Mouse (Mus musculus): ENCODE data around the gene Trappc2l. TPM values are rescaled to one million over a fixed set of nuclear protein-coding genes. Genes with fewer than 3 reads are reported as not detected.
A peak's percentile ranks its signal among the peaks of the same experiment; 100 is the strongest.
"Not testable (repeated sequence)": the region's sequence is repeated elsewhere in the genome, so short reads cannot be mapped to it uniquely, and the experiment has no call there.

Gene Trappc2l
- polyA plus RNA-seq, 1 experiment from 2014 or later, result 87.9 TPM

- not testable (repeated sequence) for ATAC-seq (replicated peaks); H3K4me2 ChIP-seq (replicated peaks); H3K4me1 ChIP-seq; H3K27ac ChIP-seq (replicated peaks); H3K9ac ChIP-seq (replicated peaks); H3K9me3 ChIP-seq; H3K27me3 ChIP-seq; H3K4me3 ChIP-seq
- peaks cover 44% of the 10 kb centered on the region for H3K36me3 ChIP-seq
- WGBS, result 90% methylated on average over 3 of the region's 3 CpGs
These were observed 20.7 kb downstream of the Trappc2l start for GRCm38 (mm10) chr8:122632134-122632533.

- Histone ChIP-seq H3K27ac (replicated peaks) (no peak overlapping the region), H3K27me3 (no peaks in the 10 kb centered on the region), H3K9ac (replicated peaks) (no peak overlapping the region), H3K36me3 (peaks cover 50% of the 10 kb centered on the region), H3K9me3 (no peaks in the 10 kb centered on the region), H3K4me3 (no peak overlapping the region), H3K4me2 (replicated peaks) (no peak overlapping the region), H3K4me1 (0 out of 2 replicates have a peak, but pooled peaks cover 5% of the 10 kb centered on the region)
- 91% methylated on average over 14 of the region's 14 CpGs for WGBS
- ATAC-seq (replicated peaks), result no peak
These were observed 21.8 kb downstream of the Trappc2l start for GRCm38 (mm10) chr8:122633205-122633604.

- Histone ChIP-seq H3K27ac (replicated peaks) (no peak overlapping the region), H3K36me3 (peaks cover 47% of the 10 kb centered on the region), H3K9ac (replicated peaks) (no peak overlapping the region), H3K4me3 (no peak overlapping the region), H3K4me1 (peaks cover 30% of the 10 kb centered on the region), H3K4me2 (replicated peaks) (no peak overlapping the region), H3K27me3 (no peaks in the 10 kb centered on the region), H3K9me3 (no peaks in the 10 kb centered on the region)
- 82% methylated on average over 14 of the region's 14 CpGs for WGBS
- ATAC-seq (replicated peaks), result no peak
These were observed 24.7 kb downstream of the Trappc2l start for GRCm38 (mm10) chr8:122635878-122636802.

GRCm38 (mm10) chr8:122636803-122637175 is 25.3 kb downstream of the Trappc2l start:
- ATAC-seq (replicated peaks), result no peak
- H3K4me1 ChIP-seq, result peaks cover 36% of the 10 kb centered on the region
- 54% methylated on average over 9 of the region's 9 CpGs for WGBS

GRCm38 (mm10) chr8:122637230-122637629 is 25.8 kb downstream of the Trappc2l start:
- H3K27ac ChIP-seq (replicated peaks), result no peak overlapping the region
- WGBS, result 87% methylated on average over 9 of the region's 9 CpGs
- no peak overlapping the region for H3K4me2 ChIP-seq (replicated peaks)
- no peaks in the 10 kb centered on the region for H3K27me3 ChIP-seq
- peaks cover 37% of the 10 kb centered on the region for H3K4me1 ChIP-seq
- no peaks in the 10 kb centered on the region for H3K9me3 ChIP-seq
- peaks cover 47% of the 10 kb centered on the region for H3K36me3 ChIP-seq
- no peak overlapping the region for H3K9ac ChIP-seq (replicated peaks)
- ATAC-seq (replicated peaks), result no peak
- H3K4me3 ChIP-seq, result no peak overlapping the region

More at GRCm38 (mm10) chr8:122636803-122637175, 25.3 kb downstream of the Trappc2l start:
- H3K36me3 ChIP-seq, result peaks cover 47% of the 10 kb centered on the region
- H3K9me3 ChIP-seq, result no peaks in the 10 kb centered on the region
- H3K27ac ChIP-seq (replicated peaks), result no peak overlapping the region
- H3K4me2 ChIP-seq (replicated peaks), result no peak overlapping the region
- H3K9ac ChIP-seq (replicated peaks), result no peak overlapping the region
- no peaks in the 10 kb centered on the region for H3K27me3 ChIP-seq
- no peak overlapping the region for H3K4me3 ChIP-seq

GRCm38 (mm10) chr8:122638601-122639000 is 27.2 kb downstream of the Trappc2l start:
- H3K4me2 ChIP-seq (replicated peaks), result no peak overlapping the region
- H3K36me3 ChIP-seq, result peaks cover 40% of the 10 kb centered on the region
- H3K9me3 ChIP-seq, result no peaks in the 10 kb centered on the region
- peaks cover 37% of the 10 kb centered on the region for H3K4me1 ChIP-seq
- H3K27me3 ChIP-seq, result no peaks in the 10 kb centered on the region
- no peak for ATAC-seq (replicated peaks)
- H3K9ac ChIP-seq (replicated peaks), result no peak overlapping the region
- no peak overlapping the region for H3K4me3 ChIP-seq
- H3K27ac ChIP-seq (replicated peaks), result 0 out of 2 replicates have a peak overlapping the region, but pooled peaks have one; percentile 36
- WGBS, result 76% methylated on average over 16 of the region's 16 CpGs

- peak; percentile 53 for ATAC-seq (replicated peaks)
- Histone ChIP-seq H3K27ac (replicated peaks) (peak overlapping the region; percentile 36; the same call in 1 of the 2 replicates), H3K36me3 (peaks cover 32% of the 10 kb centered on the region)
These were observed 28.2 kb downstream of the Trappc2l start for GRCm38 (mm10) chr8:122639521-122640248.

GRCm38 (mm10) chr8:122640825-122641224 is 29.4 kb downstream of the Trappc2l start:
- Histone ChIP-seq H3K4me1 (peaks cover 37% of the 10 kb centered on the region), H3K9me3 (no peaks in the 10 kb centered on the region), H3K9ac (replicated peaks) (no peak overlapping the region), H3K27me3 (no peaks in the 10 kb centered on the region), H3K27ac (replicated peaks) (no peak overlapping the region; the same call in 1 of the 2 replicates), H3K36me3 (peaks cover 20% of the 10 kb centered on the region; the same call in 1 of the 2 replicates), H3K4me3 (no peak overlapping the region), H3K4me2 (replicated peaks) (no peak overlapping the region)
- 81% methylated on average over 4 of the region's 4 CpGs for WGBS
- ATAC-seq (replicated peaks), result no peak

More at GRCm38 (mm10) chr8:122639521-122640248, 28.2 kb downstream of the Trappc2l start:
- Histone ChIP-seq H3K9me3 (no peaks in the 10 kb centered on the region), H3K4me3 (no peak overlapping the region), H3K4me2 (replicated peaks) (no peak overlapping the region), H3K9ac (replicated peaks) (no peak overlapping the region), H3K27me3 (no peaks in the 10 kb centered on the region), H3K4me1 (peaks cover 37% of the 10 kb centered on the region)
- WGBS, result 33% methylated on average over 16 of the region's 16 CpGs

GRCm38 (mm10) chr8:122641406-122641805 is 30.0 kb downstream of the Trappc2l start:
- Histone ChIP-seq H3K9me3 (no peaks in the 10 kb centered on the region), H3K27ac (replicated peaks) (no peak overlapping the region; the same call in 1 of the 2 replicates), H3K36me3 (peaks cover 19% of the 10 kb centered on the region; the same call in 1 of the 2 replicates), H3K4me3 (no peak overlapping the region), H3K4me2 (replicated peaks) (no peak overlapping the region), H3K9ac (replicated peaks) (no peak overlapping the region), H3K27me3 (no peaks in the 10 kb centered on the region), H3K4me1 (peaks cover 37% of the 10 kb centered on the region)
- no peak for ATAC-seq (replicated peaks)
- WGBS, result 56% methylated on average over 15 of the region's 15 CpGs

- peaks cover 25% of the 10 kb centered on the region for H3K36me3 ChIP-seq
These were observed 30.6 kb downstream of the Trappc2l start for GRCm38 (mm10) chr8:122642071-122642470.

GRCm38 (mm10) chr8:122644175-122644954 is 32.9 kb downstream of the Trappc2l start:
- H3K27ac ChIP-seq (replicated peaks), result no peak overlapping the region
- H3K4me3 ChIP-seq, result no peak overlapping the region
- peaks cover 23% of the 10 kb centered on the region for H3K4me1 ChIP-seq
- H3K4me2 ChIP-seq (replicated peaks), result no peak overlapping the region
- H3K36me3 ChIP-seq, result peaks cover 33% of the 10 kb centered on the region
- H3K27me3 ChIP-seq, result no peaks in the 10 kb centered on the region
- no peak overlapping the region for H3K9ac ChIP-seq (replicated peaks)
- WGBS, result 77% methylated on average over 6 of the region's 6 CpGs
- H3K9me3 ChIP-seq, result no peaks in the 10 kb centered on the region
- ATAC-seq (replicated peaks), result no peak

More at GRCm38 (mm10) chr8:122642071-122642470, 30.6 kb downstream of the Trappc2l start:
- no peaks in the 10 kb centered on the region for H3K9me3 ChIP-seq
- no peak overlapping the region for H3K4me2 ChIP-seq (replicated peaks)
- no peak overlapping the region for H3K9ac ChIP-seq (replicated peaks)
- peaks cover 33% of the 10 kb centered on the region for H3K4me1 ChIP-seq
- no peak for ATAC-seq (replicated peaks)
- 75% methylated on average over 9 of the region's 9 CpGs for WGBS
- H3K27ac ChIP-seq (replicated peaks), result no peak overlapping the region
- H3K27me3 ChIP-seq, result no peaks in the 10 kb centered on the region
- H3K4me3 ChIP-seq, result no peak overlapping the region
